Mouse (Mus musculus) forebrain, embryonic 16.5 days (tissue): ENCODE measurements around the gene Tcf25. TPM values are rescaled to one million over a fixed set of nuclear protein-coding genes. Genes with fewer than 3 reads are reported as not detected.
"Not testable (repeated sequence)": the region's sequence is repeated elsewhere in the genome, so short reads cannot be mapped to it uniquely, and the experiment has no call there.

Source experiments
- ATAC-seq: fragments of 200-750 bp; cut with Nextera tagmentation; 2 replicates; pipeline ENCODE4 v1.8.0; 2017; ENCODE audit warnings: mild to moderate bottlenecking, moderate library complexity
- H3K27ac ChIP-seq: fragments of 300-500 bp; sonication (generic); 2 replicates; pipeline ENCODE4 v1.5.1; 2014; ENCODE audit warnings: low read length, control low read depth
- H3K27me3 ChIP-seq: fragments of 300-500 bp; sonication (generic); replicated peaks from 2 replicates; pipeline ENCODE4 v1.6.1; 2014; ENCODE audit warnings: low read length; ENCODE audit not compliant: control insufficient read depth, insufficient read depth
- H3K36me3 ChIP-seq: fragments of 300-500 bp; sonication (generic); 2 replicates; pipeline ENCODE4 v1.6.1; 2014; ENCODE audit not compliant: control insufficient read depth, insufficient read depth
- H3K4me1 ChIP-seq: fragments of 300-500 bp; sonication (generic); replicated peaks from 2 replicates; pipeline ENCODE4 v1.6.1; 2014; ENCODE audit warnings: low read length; ENCODE audit not compliant: control insufficient read depth, insufficient read depth
- H3K4me2 ChIP-seq: fragments of 300-500 bp; sonication (generic); 2 replicates; pipeline ENCODE4 v1.6.1; 2014; ENCODE audit warnings: mild to moderate bottlenecking, low read length, control low read depth
- H3K4me3 ChIP-seq: fragments of 300-500 bp; sonication (generic); replicated peaks from 2 replicates; pipeline ENCODE4 v1.5.1; 2014; ENCODE audit warnings: mild to moderate bottlenecking, low read length, control low read depth
- H3K9ac ChIP-seq: fragments of 300-500 bp; sonication (generic); replicated peaks from 2 replicates; pipeline ENCODE4 v1.6.1; 2014; ENCODE audit warnings: low read depth, low read length, control low read depth
- H3K9me3 ChIP-seq: fragments of 300-500 bp; sonication (generic); 2 replicates; pipeline ENCODE4 v1.6.1; 2016; ENCODE audit warnings: low read length; ENCODE audit not compliant: control insufficient read depth
- WGBS: fragments of 180-500 bp; shearing (Covaris S2); extraction: QIAGEN DNeasy Blood & Tissue Kit; methylation state at CpG from one replicate; pipeline ENCODE4 v1.1.7; 2014; 5-methylcytosine and 5-hydroxymethylcytosine counted together
- polyA plus RNA-seq: library from polyadenylated mRNA; unstranded; fragments of >200 nt; fragmentation: Nextera tagmentation; extraction: Ambion mirVana; gene quantifications from 2 replicates; pipeline ENCODE4 v1.2.1, GENCODE M21; 2015

Tcf25 gene
- polyA plus RNA-seq, 1 experiment from 2014 or later: 283 TPM

DNA sequence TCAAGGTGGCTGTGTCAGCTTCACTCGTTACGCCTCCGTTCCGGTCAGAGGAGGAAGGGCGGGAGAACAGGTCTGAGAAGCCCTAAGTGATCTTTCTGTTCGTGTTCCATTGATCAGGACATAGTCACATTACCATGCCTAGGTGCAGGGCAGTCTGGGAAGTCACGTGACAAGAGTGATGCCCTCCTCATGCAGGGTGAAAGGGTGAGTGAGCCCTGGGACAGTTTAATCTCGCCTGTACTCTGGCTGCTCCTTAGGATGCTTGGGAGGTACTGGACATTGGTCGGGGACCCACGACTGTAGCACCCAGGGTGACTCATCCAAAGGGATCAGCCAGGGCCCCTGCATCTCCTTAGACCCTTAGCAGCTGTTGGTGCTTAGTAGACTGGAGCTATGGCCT lies 72.4 kb downstream of the Tcf25 start:
- 92% methylated on average over 10 of the region's 10 CpGs for WGBS
- Histone ChIP-seq H3K9ac (no peak overlapping the region), H3K9me3 (no peaks in the 10 kb centered on the region), H3K27me3 (no peaks in the 10 kb centered on the region), H3K4me3 (no peak overlapping the region), H3K4me1 (peaks cover 12% of the 10 kb centered on the region), H3K36me3 (no peaks in the 10 kb centered on the region), H3K27ac (no peak overlapping the region), H3K4me2 (no peak overlapping the region)
- no peak for ATAC-seq

GRCm38 (mm10) chr8:123446799-123447198 lies 73.2 kb downstream of the Tcf25 start:
- no peak for ATAC-seq
- no peaks in the 10 kb centered on the region for H3K27me3 ChIP-seq
- WGBS: 95% methylated on average over 6 of the region's 6 CpGs

DNA sequence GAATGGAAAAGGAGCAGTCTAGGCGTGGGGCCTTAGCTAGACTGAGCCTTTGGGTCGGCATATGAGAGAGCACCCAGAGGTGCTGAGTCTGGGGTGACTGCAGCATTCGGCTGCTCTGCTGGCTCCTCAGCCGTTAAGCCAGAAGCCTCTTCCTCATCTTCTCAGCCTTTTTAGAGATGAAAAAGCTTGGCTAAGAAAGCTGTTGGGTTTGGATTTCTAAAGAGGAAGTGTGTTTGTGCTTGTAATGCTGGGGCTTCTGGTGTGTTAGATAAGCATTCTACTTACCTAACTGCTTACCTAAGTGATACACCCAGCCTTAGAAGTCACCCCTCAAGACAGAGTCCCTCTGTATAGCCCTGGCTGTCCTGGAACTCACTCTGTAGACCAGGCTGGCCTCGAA lies 77.2 kb downstream of the Tcf25 start:
- 91% methylated on average over 5 of the region's 5 CpGs for WGBS
- Histone ChIP-seq H3K9me3 (no peaks in the 10 kb centered on the region), H3K4me3 (no peak overlapping the region), H3K4me2 (no peak overlapping the region), H3K4me1 (no peaks in the 10 kb centered on the region), H3K27ac (no peak overlapping the region), H3K36me3 (peaks cover 16% of the 10 kb centered on the region), H3K9ac (no peak overlapping the region), H3K27me3 (no peaks in the 10 kb centered on the region)
- no peak for ATAC-seq

More at GRCm38 (mm10) chr8:123446799-123447198, 73.2 kb downstream of the Tcf25 start:
- H3K4me2 ChIP-seq: no peak overlapping the region
- no peak overlapping the region for H3K4me3 ChIP-seq
- H3K36me3 ChIP-seq: no peaks in the 10 kb centered on the region
- no peak overlapping the region for H3K27ac ChIP-seq
- H3K9me3 ChIP-seq: no peaks in the 10 kb centered on the region
- H3K4me1 ChIP-seq: peaks cover 12% of the 10 kb centered on the region
- H3K9ac ChIP-seq: no peak overlapping the region

- H3K9me3 ChIP-seq, H3K9ac ChIP-seq, H3K27ac ChIP-seq, H3K27me3 ChIP-seq, ATAC-seq, H3K4me2 ChIP-seq, H3K4me3 ChIP-seq, H3K4me1 ChIP-seq: not testable (repeated sequence)
- H3K36me3 ChIP-seq: peaks cover 16% of the 10 kb centered on the region
- 92% methylated on average over 12 of the region's 12 CpGs for WGBS
Observed at GRCm38 (mm10) chr8:123451747-123452146, 78.2 kb downstream of the Tcf25 start.

GRCm38 (mm10) chr8:123452149-123452548 lies 78.6 kb downstream of the Tcf25 start:
- no peak overlapping the region for H3K9ac ChIP-seq
- whole genome bisulfite sequencing: 83% methylated on average over 4 of the region's 4 CpGs
- no peak for ATAC-seq
- peaks cover 16% of the 10 kb centered on the region for H3K36me3 ChIP-seq
- no peak overlapping the region for H3K4me2 ChIP-seq
- H3K4me3 ChIP-seq: no peak overlapping the region
- H3K4me1 ChIP-seq: no peaks in the 10 kb centered on the region
- H3K27me3 ChIP-seq: no peaks in the 10 kb centered on the region
- H3K27ac ChIP-seq: no peak overlapping the region
- no peaks in the 10 kb centered on the region for H3K9me3 ChIP-seq

DNA sequence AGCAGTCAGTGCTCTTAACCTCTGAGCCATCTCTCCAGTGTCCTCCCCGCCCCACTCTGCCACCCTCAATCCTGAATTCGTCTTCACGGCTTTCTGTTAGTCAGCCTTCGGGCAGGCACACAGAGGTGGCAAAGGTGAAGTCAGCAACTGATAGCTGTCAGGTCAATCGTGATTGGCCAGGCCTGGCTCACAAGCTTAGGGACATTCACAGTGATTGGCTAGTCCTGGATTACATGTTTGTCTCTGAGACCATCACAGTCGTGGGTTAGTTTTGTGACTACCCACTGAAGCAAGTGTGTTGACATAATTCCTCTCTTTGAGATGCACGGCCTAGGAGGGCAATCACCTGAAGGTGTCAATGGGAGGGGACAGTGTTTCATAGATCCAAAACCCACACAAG lies 79.7 kb downstream of the Tcf25 start:
- ATAC-seq: no peak
- no peaks in the 10 kb centered on the region for H3K27me3 ChIP-seq
- 82% methylated on average over 7 of the region's 7 CpGs for WGBS
- H3K4me1 ChIP-seq: no peaks in the 10 kb centered on the region
- H3K4me2 ChIP-seq: no peak overlapping the region
- H3K27ac ChIP-seq: no peak overlapping the region
- no peak overlapping the region for H3K9ac ChIP-seq
- no peaks in the 10 kb centered on the region for H3K9me3 ChIP-seq
- H3K36me3 ChIP-seq: peaks cover 19% of the 10 kb centered on the region
- H3K4me3 ChIP-seq: no peak overlapping the region

Other genes with a start within 250 kb of the Tcf25 start
- gene Sult5a1, start 215.4 kb upstream of the Tcf25 start, polyA plus RNA-seq: 0.33 and 0.82 TPM in 2 replicates
- 0.14 and 0.18 TPM in 2 replicates for gene Dpep1, start 187.5 kb upstream of the Tcf25 start, polyA plus RNA-seq
- 238 and 248 TPM in 2 replicates for gene Chmp1a, start 161.0 kb upstream of the Tcf25 start, polyA plus RNA-seq
- gene Spata33, start 160.9 kb upstream of the Tcf25 start, polyA plus RNA-seq: 5.9 and 6.3 TPM in 2 replicates
- 42.9 and 54.1 TPM in 2 replicates for gene Cdk10, start 148.9 kb upstream of the Tcf25 start, polyA plus RNA-seq
- 5.8 and 7.8 TPM in 2 replicates for gene Spata2l, start 137.5 kb upstream of the Tcf25 start, polyA plus RNA-seq
- gene Zfp276, start 119.6 kb upstream of the Tcf25 start, polyA plus RNA-seq: 26.8 and 31.2 TPM in 2 replicates
- 44.9 and 60.5 TPM in 2 replicates for gene Vps9d1, start 119.4 kb upstream of the Tcf25 start, polyA plus RNA-seq
- gene Fanca, start 55.2 kb upstream of the Tcf25 start, polyA plus RNA-seq: 12.8 and 14.8 TPM in 2 replicates
- gene Spire2, start 41.0 kb upstream of the Tcf25 start, polyA plus RNA-seq: 31.8 and 33.4 TPM in 2 replicates
- gene Mc1r, start 33.4 kb downstream of the Tcf25 start, polyA plus RNA-seq: 0.09 and 0.12 TPM in 2 replicates
- 1,828 and 2,004 TPM in 2 replicates for gene Tubb3, start 37.7 kb downstream of the Tcf25 start, polyA plus RNA-seq
- gene Def8, start 49.8 kb downstream of the Tcf25 start, polyA plus RNA-seq: 43.9 and 48.3 TPM in 2 replicates
- gene Afg3l1, start 104.2 kb downstream of the Tcf25 start, polyA plus RNA-seq: 52.3 and 54.4 TPM in 2 replicates
- gene Dbndd1, start 141.7 kb downstream of the Tcf25 start, polyA plus RNA-seq: 96.6 and 97.2 TPM in 2 replicates
- 43.9 and 48.4 TPM in 2 replicates for gene Gas8, start 145.1 kb downstream of the Tcf25 start, polyA plus RNA-seq